Mouse (Mus musculus): ENCODE results near the gene Slc9a9.

DNA sequence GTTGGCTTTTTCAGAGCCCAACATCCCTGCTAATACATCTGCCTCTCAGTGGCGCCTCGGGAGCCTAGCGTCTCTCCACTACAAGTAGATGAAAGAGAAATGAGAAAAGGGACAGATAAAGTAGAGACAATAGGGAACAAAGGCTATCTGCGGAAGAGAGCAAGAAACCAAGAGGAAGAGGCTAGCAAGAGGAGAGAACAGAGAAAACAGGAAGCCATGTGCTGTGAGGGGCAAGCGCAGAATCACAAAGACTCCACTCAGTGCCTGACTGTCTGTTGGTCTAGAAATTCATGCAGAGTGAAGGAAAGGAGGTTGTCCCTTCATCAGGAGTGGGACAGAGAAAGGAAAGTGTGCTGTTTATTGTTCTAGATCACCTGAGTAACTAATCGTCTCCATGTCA, 16.5 kb upstream of the Slc9a9 start:
- TF ChIP-seq POLR2A (IDR thresholded peaks at IDR 0.05; ENCODE audit: borderline replicate concordance, insufficient read depth, low read length) (no peak), CTCF (IDR thresholded peaks at IDR 0.05; ENCODE audit: borderline replicate concordance, insufficient read depth, low read depth, low read length) (no peak)

All from cerebellum, adult 2 months (tissue).